Mouse (Mus musculus) stomach, embryonic 14.5 days (tissue): ENCODE measurements at regions not wholly inside any gene's neighbourhood (a gene's known extent, or its start where the extent isn't known, plus 50 kb on each side); places are given as distances from the start of the nearest gene placed in this dataset.
"Not testable (repeated sequence)": the region's sequence is repeated elsewhere in the genome, so short reads cannot be mapped to it uniquely, and the experiment has no call there.

ENCODE experiments used
- ATAC-seq: fragments of 200-750 bp; cut with Nextera tagmentation; 2 replicates; pipeline ENCODE4 v1.8.0; 2017; ENCODE audit warnings: low read depth, moderate TSS enrichment; ENCODE audit not compliant: insufficient number of reproducible peaks, insufficient read depth, low FRiP score
- H3K27ac ChIP-seq: fragments of 300-500 bp; sonication (generic); 2 replicates; pipeline ENCODE4 v1.5.1; 2014; ENCODE audit warnings: mild to moderate bottlenecking, low read length, moderate library complexity, mixed read lengths
- H3K27me3 ChIP-seq: fragments of 300-500 bp; sonication (generic); 2 replicates; pipeline ENCODE4 v1.6.1; 2014; ENCODE audit warnings: low read length, control low read depth, mixed read lengths; ENCODE audit not compliant: control insufficient read depth, insufficient read depth
- H3K36me3 ChIP-seq: fragments of 300-500 bp; sonication (generic); 2 replicates; pipeline ENCODE4 v1.6.1; 2014; ENCODE audit warnings: mild to moderate bottlenecking, control low read depth, low read length, moderate library complexity, mixed read lengths; ENCODE audit not compliant: control insufficient read depth, insufficient read depth
- H3K4me1 ChIP-seq: fragments of 300-500 bp; sonication (generic); 2 replicates; pipeline ENCODE4 v1.6.1; 2014; ENCODE audit warnings: low read length, control low read depth, mixed read lengths; ENCODE audit not compliant: control insufficient read depth, insufficient read depth
- H3K4me2 ChIP-seq: fragments of 300-500 bp; sonication (generic); replicated peaks from 2 replicates; pipeline ENCODE4 v1.6.1; 2014; ENCODE audit warnings: low read depth, low read length, control low read depth
- H3K4me3 ChIP-seq: fragments of 300-500 bp; sonication (generic); 2 replicates; pipeline ENCODE4 v1.5.1; 2014; ENCODE audit warnings: low read depth, low read length, control low read depth
- H3K9ac ChIP-seq: fragments of 300-500 bp; sonication (generic); replicated peaks from 2 replicates; pipeline ENCODE4 v1.6.1; 2014; ENCODE audit warnings: low read depth, mild to moderate bottlenecking, control low read depth, low read length, moderate library complexity, mixed read lengths
- H3K9me3 ChIP-seq: fragments of 300-500 bp; sonication (generic); 2 replicates; pipeline ENCODE4 v1.6.1; 2016; ENCODE audit warnings: low read depth, low read length, control low read depth; ENCODE audit not compliant: control insufficient read depth
- WGBS: fragments of 180-500 bp; shearing (Covaris S2); extraction: QIAGEN DNeasy Blood & Tissue Kit; methylation state at CpG from one replicate; pipeline ENCODE4 v1.1.7; 2014; 5-methylcytosine and 5-hydroxymethylcytosine counted together

DNA sequence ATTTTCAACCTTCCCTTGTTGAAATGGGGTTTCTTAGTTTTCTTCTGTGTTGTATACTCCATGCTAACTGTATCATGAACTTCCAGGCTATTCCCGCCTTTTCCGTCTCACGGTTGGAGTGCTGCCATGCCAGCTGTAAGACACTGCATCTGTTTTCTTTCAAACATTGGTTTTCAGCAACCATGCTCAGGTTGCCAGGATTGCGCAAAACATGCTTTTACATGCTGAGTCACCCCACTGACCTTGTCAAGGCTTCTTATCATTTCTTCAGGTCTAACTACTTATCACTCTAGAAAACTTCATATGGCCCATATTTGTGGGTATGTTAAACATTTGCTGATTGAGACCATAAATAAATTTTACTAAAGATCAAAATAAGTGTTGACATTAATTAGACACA, 551.2 kb downstream of the Tlr4 start:
- no peaks in the 10 kb centered on the region for H3K9me3 ChIP-seq
- no peak overlapping the region for H3K27ac ChIP-seq
- no peak overlapping the region for H3K4me3 ChIP-seq
- H3K4me1 ChIP-seq: no peaks in the 10 kb centered on the region
- no peaks in the 10 kb centered on the region for H3K36me3 ChIP-seq
- WGBS: 86% methylated on average over 4 of the region's 4 CpGs
- no peak overlapping the region for H3K9ac ChIP-seq
- H3K4me2 ChIP-seq: no peak overlapping the region
- ATAC-seq: no peak
- H3K27me3 ChIP-seq: no peaks in the 10 kb centered on the region

DNA sequence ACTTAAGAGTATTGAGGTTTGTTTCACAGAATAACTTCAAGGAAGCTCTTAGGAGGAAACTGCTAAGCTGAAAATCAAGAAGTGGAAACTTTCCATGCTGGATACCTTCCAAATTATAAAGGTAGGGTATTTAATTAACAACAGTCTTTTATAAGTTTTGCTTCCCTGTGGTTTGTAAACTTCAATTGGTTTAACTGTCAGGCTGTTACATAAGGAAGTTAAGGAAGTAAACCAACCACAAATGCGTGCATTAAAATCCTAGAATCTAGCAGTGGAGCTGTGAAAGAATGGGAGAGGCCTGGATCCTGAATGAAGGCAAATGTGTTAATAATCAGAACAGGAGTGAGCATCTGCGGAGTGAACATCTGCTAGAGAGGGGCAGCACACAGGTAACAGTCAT, 560.5 kb downstream of the Tlr4 start:
- no peaks in the 10 kb centered on the region for H3K4me1 ChIP-seq
- H3K27ac ChIP-seq: no peak overlapping the region
- no peak overlapping the region for H3K4me3 ChIP-seq
- no peak overlapping the region for H3K9ac ChIP-seq
- no peaks in the 10 kb centered on the region for H3K9me3 ChIP-seq
- H3K4me2 ChIP-seq: no peak overlapping the region
- WGBS: 88% methylated on average over 2 of the region's 2 CpGs
- no peaks in the 10 kb centered on the region for H3K27me3 ChIP-seq
- ATAC-seq: no peak
- no peaks in the 10 kb centered on the region for H3K36me3 ChIP-seq

DNA sequence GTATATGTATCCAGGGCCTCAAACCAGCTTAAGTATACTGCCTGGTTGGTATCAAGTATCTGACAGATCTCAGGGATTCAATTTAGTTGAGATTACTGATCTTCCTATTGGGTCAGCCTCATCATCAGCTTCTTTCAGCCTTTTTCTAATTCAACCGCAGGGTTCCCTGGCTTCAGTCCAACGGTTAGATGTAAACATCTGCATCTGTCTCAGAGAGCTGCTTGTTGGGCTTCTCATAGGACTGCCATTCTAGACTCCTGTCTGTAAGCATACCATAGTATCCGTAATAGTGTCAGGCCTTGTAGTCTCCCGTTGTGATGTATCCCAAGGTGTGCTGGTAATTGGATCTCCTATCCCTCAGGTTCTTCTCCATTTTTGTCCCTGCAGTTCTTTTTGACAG, 575.6 kb downstream of the Tlr4 start:
- Histone ChIP-seq H3K4me1 (no peaks in the 10 kb centered on the region), H3K27ac (no peak overlapping the region), H3K4me3 (no peak overlapping the region)

DNA sequence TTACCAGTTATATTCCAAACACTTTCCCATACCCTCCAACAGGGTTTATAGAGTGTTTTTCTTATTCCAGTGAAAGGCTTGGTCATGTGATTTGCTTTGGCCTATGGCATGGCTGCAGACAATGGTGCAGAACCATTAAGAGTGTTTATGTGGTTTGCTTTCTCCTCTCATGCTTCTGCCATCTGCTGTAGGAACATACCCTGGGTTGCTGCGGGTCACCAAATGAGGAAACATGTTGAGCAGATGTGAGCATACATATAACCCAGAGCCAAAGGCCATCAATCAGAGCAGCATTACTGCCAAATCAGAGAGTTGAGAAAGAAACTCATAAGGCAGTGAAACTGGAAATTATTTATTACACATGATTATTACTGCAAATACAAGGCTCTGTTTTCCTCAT, 596.7 kb downstream of the Tlr4 start:
- Histone ChIP-seq H3K4me2 (no peak overlapping the region), H3K27ac (no peak overlapping the region), H3K4me1 (no peaks in the 10 kb centered on the region), H3K27me3 (no peaks in the 10 kb centered on the region), H3K4me3 (no peak overlapping the region), H3K9ac (no peak overlapping the region), H3K36me3 (no peaks in the 10 kb centered on the region), H3K9me3 (no peaks in the 10 kb centered on the region)
- no peak for ATAC-seq
- 74% methylated on average over 1 of the region's 1 CpGs for WGBS

More for the DNA sequence above, 575.6 kb downstream of the Tlr4 start:
- Histone ChIP-seq H3K4me2 (no peak overlapping the region), H3K27me3 (no peaks in the 10 kb centered on the region), H3K9me3 (no peaks in the 10 kb centered on the region), H3K36me3 (no peaks in the 10 kb centered on the region), H3K9ac (no peak overlapping the region)
- 52% methylated on average over 4 of the region's 4 CpGs for WGBS
- ATAC-seq: no peak

DNA sequence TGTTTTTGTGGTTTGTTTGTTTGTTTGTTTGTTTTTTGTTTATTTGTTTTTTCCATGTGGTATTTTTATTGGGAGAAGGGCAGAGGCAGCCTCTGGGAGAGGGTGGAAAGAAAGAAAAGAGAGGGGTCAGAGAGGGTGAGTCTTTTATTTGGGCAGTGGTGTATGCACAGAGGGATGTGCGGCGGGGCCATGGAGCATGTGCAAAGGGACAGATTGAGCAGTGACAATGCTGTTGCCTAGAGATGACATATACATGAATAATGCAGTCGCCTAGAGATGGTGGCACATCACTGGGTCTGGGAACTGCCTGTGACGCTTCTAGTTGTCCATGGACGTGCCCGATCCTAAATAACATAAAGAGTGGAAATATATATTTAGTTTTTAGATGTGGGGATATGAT, 598.3 kb downstream of the Tlr4 start:
- Histone ChIP-seq H3K27me3 (no peaks in the 10 kb centered on the region), H3K4me3 (no peak overlapping the region), H3K4me1 (no peaks in the 10 kb centered on the region), H3K27ac (no peak overlapping the region), H3K36me3 (no peaks in the 10 kb centered on the region), H3K9me3 (no peaks in the 10 kb centered on the region), H3K4me2 (no peak overlapping the region), H3K9ac (no peak overlapping the region)
- ATAC-seq: no peak
- 88% methylated on average over 6 of the region's 6 CpGs for WGBS

DNA sequence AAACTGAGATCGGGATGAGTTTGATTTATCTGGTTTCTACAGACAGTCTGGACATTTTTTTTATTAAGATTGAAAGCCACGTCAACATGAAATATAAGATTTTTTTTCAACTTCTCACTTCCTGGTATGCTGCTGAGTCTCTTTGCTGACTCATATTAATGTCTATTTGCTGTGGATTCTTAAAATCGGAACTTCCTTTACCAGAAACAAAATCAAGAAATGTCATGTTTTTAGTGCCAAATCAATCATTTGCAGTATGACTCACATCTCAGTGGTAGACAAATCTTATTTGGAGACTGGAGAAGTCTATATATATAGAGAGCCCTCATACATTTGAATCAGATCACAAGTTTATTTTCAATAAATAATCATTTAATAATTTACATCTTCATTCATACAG, 620.5 kb downstream of the Tlr4 start:
- H3K27ac ChIP-seq: no peak overlapping the region
- H3K9ac ChIP-seq: no peak overlapping the region
- H3K4me1 ChIP-seq: no peaks in the 10 kb centered on the region
- no peaks in the 10 kb centered on the region for H3K27me3 ChIP-seq
- WGBS: 80% methylated on average over 3 of the region's 3 CpGs
- no peak overlapping the region for H3K4me3 ChIP-seq
- ATAC-seq: no peak
- no peaks in the 10 kb centered on the region for H3K36me3 ChIP-seq
- H3K9me3 ChIP-seq: no peaks in the 10 kb centered on the region
- no peak overlapping the region for H3K4me2 ChIP-seq

DNA sequence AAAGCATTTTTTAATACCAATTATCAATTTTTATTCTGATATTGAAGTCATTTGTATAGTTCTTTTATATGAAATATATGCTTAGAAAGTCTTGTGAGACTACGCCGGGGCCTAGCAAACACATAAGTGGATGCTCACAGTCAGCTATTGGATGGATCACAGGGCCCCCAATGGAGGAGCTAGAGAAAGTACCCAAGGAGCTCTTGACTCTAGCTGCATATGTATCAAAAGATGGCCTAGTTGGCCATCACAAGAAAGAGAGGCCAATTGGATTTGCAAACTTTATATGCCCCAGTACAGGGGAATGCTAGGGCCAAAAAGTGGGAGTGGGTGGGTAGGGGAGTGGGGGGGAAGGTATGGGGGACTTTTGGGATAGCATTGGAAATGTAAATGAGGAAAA, 632.5 kb downstream of the Tlr4 start:
- not testable (repeated sequence) for H3K4me1 ChIP-seq, H3K4me3 ChIP-seq, H3K36me3 ChIP-seq, H3K27ac ChIP-seq, H3K9me3 ChIP-seq, H3K27me3 ChIP-seq, H3K4me2 ChIP-seq, ATAC-seq, H3K9ac ChIP-seq
- WGBS: 98% methylated on average over 2 of the region's 2 CpGs

DNA sequence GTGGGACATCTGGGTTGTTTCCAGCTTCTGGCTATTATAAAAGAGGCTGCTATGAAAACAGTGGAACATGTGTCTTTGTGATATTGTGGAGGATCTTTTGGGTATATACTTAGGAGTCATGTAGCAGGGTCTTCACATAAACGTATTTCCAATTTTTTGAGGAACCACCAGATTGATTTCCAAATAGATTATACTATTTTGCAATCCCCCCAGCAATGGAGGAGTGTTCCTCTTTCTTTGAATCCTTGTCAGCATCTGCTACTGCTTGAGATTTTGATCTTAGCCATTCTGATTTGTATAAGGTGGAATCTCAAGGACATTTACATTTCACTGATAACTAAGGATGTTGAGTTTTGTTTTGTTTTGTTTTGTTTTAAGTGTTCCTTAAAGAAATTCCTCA, 645.6 kb downstream of the Tlr4 start:
- H3K9me3 ChIP-seq: no peaks in the 10 kb centered on the region
- no peaks in the 10 kb centered on the region for H3K27me3 ChIP-seq
- H3K4me2 ChIP-seq: no peak overlapping the region
- H3K27ac ChIP-seq: no peak overlapping the region
- H3K9ac ChIP-seq: no peak overlapping the region
- H3K36me3 ChIP-seq: no peaks in the 10 kb centered on the region
- 67% methylated on average over 1 of the region's 1 CpGs for WGBS
- H3K4me3 ChIP-seq: no peak overlapping the region
- ATAC-seq: no peak
- no peaks in the 10 kb centered on the region for H3K4me1 ChIP-seq

DNA sequence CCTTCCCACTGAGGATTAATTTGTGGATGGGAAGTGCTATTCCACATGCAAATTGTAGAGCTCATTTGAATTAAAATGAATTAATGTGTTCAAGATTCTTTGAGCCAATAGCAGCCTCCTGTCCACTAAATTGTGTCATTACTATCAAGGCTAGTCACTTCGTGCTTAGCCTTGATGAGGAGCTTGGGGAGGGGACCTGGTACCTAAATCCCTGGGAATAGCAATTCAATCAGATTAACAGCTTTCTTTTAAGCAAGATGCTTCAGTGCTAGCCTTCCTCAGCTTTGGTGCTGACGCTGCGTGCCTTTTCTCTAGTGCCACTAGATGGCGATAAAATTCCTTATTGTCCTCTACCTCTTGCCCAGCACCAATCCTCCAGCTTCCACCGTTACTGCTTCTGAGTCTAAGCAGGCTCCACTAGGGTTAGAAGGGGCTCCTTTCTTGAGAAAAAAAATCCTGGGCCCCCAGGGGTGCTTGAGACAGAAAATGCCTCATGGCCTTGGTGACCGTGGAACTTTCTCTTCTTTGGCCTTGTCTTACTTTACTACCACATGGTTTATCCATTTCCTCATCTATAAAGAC, 650.0 kb downstream of the Tlr4 start:
- WGBS: 10% methylated on average over 6 of the region's 6 CpGs
- Histone ChIP-seq H3K4me1 (no peaks in the 10 kb centered on the region), H3K4me2 (no peak overlapping the region), H3K9ac (no peak overlapping the region), H3K27me3 (no peaks in the 10 kb centered on the region), H3K9me3 (no peaks in the 10 kb centered on the region), H3K36me3 (no peaks in the 10 kb centered on the region), H3K27ac (no peak overlapping the region), H3K4me3 (no peak overlapping the region)
- peak; percentile 58; the same call in 1 of the 2 replicates for ATAC-seq
